Mouse (Mus musculus) MEL (cell line): ENCODE data around the gene H2al2a. TPM values are rescaled to one million over a fixed set of nuclear protein-coding genes. Genes with fewer than 3 reads are reported as not detected.
"Not testable (repeated sequence)": the region's sequence is repeated elsewhere in the genome, so short reads cannot be mapped to it uniquely, and the experiment has no call there.

ENCODE experiments used
- DNase-seq: peaks from one replicate; pipeline ENCODE4 v3.0.0; 2011; ENCODE audit warnings: low read depth, low spot score
- H3K27ac ChIP-seq: 2 replicates; pipeline ENCODE4 v1.5.1; 2012; ENCODE audit warnings: low read depth, mild to moderate bottlenecking, control low read depth, low read length, moderate library complexity; ENCODE audit not compliant: control insufficient read depth
- H3K27me3 ChIP-seq, 2 experiments: fragments of 150-350 bp in 1 of 2; sonication (generic) in 1 of 2; 2 replicates each; pipeline ENCODE4 v1.6.1; 2012; ENCODE audit warnings: low read length in 2 of 2, mild to moderate bottlenecking in 2 of 2, improper control_type of control experiment in 1 of 2, moderate library complexity in 1 of 2; ENCODE audit not compliant: insufficient read depth in 2 of 2, control insufficient read depth in 1 of 2
- H3K36me3 ChIP-seq, 2 experiments: 2 replicates each; pipeline ENCODE4 v1.6.1; 2012 to 2014; ENCODE audit warnings: low read length in 2 of 2, improper control_type of control experiment in 1 of 2, inconsistent platforms in 1 of 2, mild to moderate bottlenecking in 1 of 2; ENCODE audit not compliant: insufficient read depth in 2 of 2, control insufficient read depth in 1 of 2
- H3K4me1 ChIP-seq, 2 experiments: fragments of 150-350 bp in 1 of 2; sonication (generic) in 1 of 2; 2 replicates each; pipeline ENCODE4 v1.6.1; 2012; ENCODE audit warnings: low read length in 2 of 2, improper control_type of control experiment in 1 of 2, mild to moderate bottlenecking in 1 of 2; ENCODE audit not compliant: insufficient read depth in 2 of 2, control insufficient read depth in 1 of 2
- H3K4me3 ChIP-seq, 2 experiments: fragments of 150-350 bp in 1 of 2; sonication (generic) in 1 of 2; 2 replicates each; pipeline ENCODE4 v1.5.1; 2012; ENCODE audit warnings: low read depth in 2 of 2, low read length in 2 of 2, mild to moderate bottlenecking in 2 of 2, moderate library complexity in 2 of 2, control low read depth in 1 of 2, improper control_type of control experiment in 1 of 2; ENCODE audit not compliant: control insufficient read depth in 1 of 2, insufficient read depth in 1 of 2
- H3K79me2 ChIP-seq: 2 replicates; pipeline ENCODE4 v1.6.1; 2012; ENCODE audit warnings: mild to moderate bottlenecking, low read length, moderate library complexity; ENCODE audit not compliant: control insufficient read depth, poor library complexity, insufficient read depth
- H3K9ac ChIP-seq: 2 replicates; pipeline ENCODE4 v1.6.1; 2012; ENCODE audit warnings: low read depth, mild to moderate bottlenecking, control low read depth, low read length, moderate library complexity; ENCODE audit not compliant: control insufficient read depth, poor library complexity, severe bottlenecking
- H3K9me3 ChIP-seq: fragments of 150-350 bp; sonication (generic); replicated peaks from 2 replicates; pipeline ENCODE4 v1.6.1; 2012; ENCODE audit warnings: mild to moderate bottlenecking, low read length, improper control_type of control experiment, moderate library complexity; ENCODE audit not compliant: insufficient read depth
- CHD1 ChIP-seq: IDR thresholded peaks from 2 replicates; pipeline ENCODE4 v1.6.1; 2012; ENCODE audit warnings: low read depth, mild to moderate bottlenecking, inconsistent platforms, low read length, improper control_type of control experiment
- CTCF ChIP-seq, 3 experiments: IDR thresholded peaks in 2 of 3; conservative IDR thresholded peaks in 1 of 3; 2 replicates each; pipeline ENCODE4 v1.5.1; 2011 to 2012; ENCODE audit warnings: low read length in 3 of 3, low read depth in 2 of 3, mild to moderate bottlenecking in 2 of 3, improper control_type of control experiment in 1 of 3, inconsistent platforms in 1 of 3, mixed read lengths in 1 of 3, moderate library complexity in 1 of 3; ENCODE audit not compliant: control insufficient read depth in 1 of 3, insufficient read depth in 1 of 3, poor library complexity in 1 of 3, severe bottlenecking in 1 of 3
- E2F4 ChIP-seq: IDR thresholded peaks from 2 replicates; pipeline ENCODE4 v1.6.1; 2011; ENCODE audit warnings: low read depth, low read length, improper control_type of control experiment, borderline replicate concordance
- ETS1 ChIP-seq: IDR thresholded peaks from 2 replicates; pipeline ENCODE4 v1.6.1; 2012; ENCODE audit warnings: low read depth, mild to moderate bottlenecking, inconsistent platforms, low read length, improper control_type of control experiment, moderate library complexity
- GABPA ChIP-seq: IDR thresholded peaks from 2 replicates; pipeline ENCODE4 v1.6.1; 2012; ENCODE audit warnings: low read depth, mild to moderate bottlenecking, inconsistent platforms, low read length, improper control_type of control experiment, moderate library complexity
- GATA1 ChIP-seq: IDR thresholded peaks from 2 replicates; pipeline ENCODE4 v1.6.1; 2011; ENCODE audit warnings: low read depth, low read length, improper control_type of control experiment
- MEF2A ChIP-seq: IDR thresholded peaks from 2 replicates; pipeline ENCODE4 v1.6.1; 2014; ENCODE audit warnings: low read depth, mild to moderate bottlenecking, inconsistent platforms, low read length, improper control_type of control experiment; ENCODE audit not compliant: poor library complexity, insufficient replicate concordance, severe bottlenecking; ENCODE audit errors: extremely low read depth
- NELFE ChIP-seq: IDR thresholded peaks from 2 replicates; pipeline ENCODE4 v1.6.1; 2011; ENCODE audit warnings: low read depth, low read length, improper control_type of control experiment
- NRF1 ChIP-seq: IDR thresholded peaks from 2 replicates; pipeline ENCODE4 v1.6.1; 2014; ENCODE audit warnings: low read depth, mild to moderate bottlenecking, inconsistent platforms, low read length, improper control_type of control experiment, moderate library complexity; ENCODE audit not compliant: poor library complexity, insufficient read depth, severe bottlenecking
- POLR2A ChIP-seq, 2 experiments: IDR thresholded peaks; 2 replicates each; pipeline ENCODE4 v1.6.1; 2011 to 2012; ENCODE audit warnings: low read length in 2 of 2, mild to moderate bottlenecking in 2 of 2, control low read depth in 1 of 2, improper control_type of control experiment in 1 of 2, low read depth in 1 of 2, moderate library complexity in 1 of 2; ENCODE audit not compliant: control insufficient read depth in 1 of 2, insufficient read depth in 1 of 2, poor library complexity in 1 of 2
- POLR2AphosphoS2 ChIP-seq: IDR thresholded peaks from 2 replicates; pipeline ENCODE4 v1.6.1; 2011; ENCODE audit warnings: low read length, improper control_type of control experiment
- RAD21 ChIP-seq: IDR thresholded peaks from 2 replicates; pipeline ENCODE4 v1.6.1; 2011; ENCODE audit warnings: mild to moderate bottlenecking, low read depth, low read length, improper control_type of control experiment
- SIN3A ChIP-seq: IDR thresholded peaks from 2 replicates; pipeline ENCODE4 v1.6.1; 2012; ENCODE audit warnings: low read length, improper control_type of control experiment, inconsistent platforms
- TAL1 ChIP-seq: IDR thresholded peaks from 2 replicates; pipeline ENCODE4 v1.6.1; 2012; ENCODE audit warnings: mild to moderate bottlenecking, inconsistent platforms, low read length, moderate library complexity, mixed read lengths
- ZNF384 ChIP-seq: IDR thresholded peaks from 2 replicates; pipeline ENCODE4 v1.6.1; 2012; ENCODE audit warnings: low read depth, mild to moderate bottlenecking, inconsistent platforms, low read length, improper control_type of control experiment
- polyA plus RNA-seq, 2 experiments: library from polyadenylated mRNA; stranded (reverse) in 1 of 2; unstranded in 1 of 2; fragments of >175 nt in 1 of 2; fragments of >200 nt in 1 of 2; gene quantifications; 2 replicates each; pipeline versions ENCODE4 v1.2.1 to v1.2.4; 2012; ENCODE audit warnings: low replicate concordance in 2 of 2, low read depth in 1 of 2; ENCODE audit not compliant: insufficient read length in 2 of 2, insufficient read depth in 1 of 2, missing spikeins in 1 of 2
- total RNA-seq: library from RNA; depleted of rRNA; stranded (reverse); fragments of 300-350 nt; gene quantifications from 2 replicates; pipeline ENCODE4 v1.2.3, GENCODE M21; 2012

Gene H2al2a
- total and polyA plus RNA-seq, 3 experiments, result not detected

GRCm38 (mm10) chr2:17970187-17970586, 26.6 kb downstream of the H2al2a start:
- no peak overlapping the region for H3K27ac ChIP-seq
- no peaks in the 10 kb centered on the region for H3K4me1 ChIP-seq
- H3K27me3 ChIP-seq, result no peaks in the 10 kb centered on the region; a peak in 2 of 4 replicates
- TF ChIP-seq TAL1 (no peak), ZNF384 (no peak)
- TF ChIP-seq, all 39 proteins: peak for 0
- no peak overlapping the region for H3K9ac ChIP-seq
- H3K36me3 ChIP-seq, result no peaks in the 10 kb centered on the region
- no peaks in the 10 kb centered on the region for H3K9me3 ChIP-seq
- H3K4me3 ChIP-seq, result no peak overlapping the region
- H3K79me2 ChIP-seq, result no peaks in the 10 kb centered on the region
- no peak for DNase-seq

GRCm38 (mm10) chr2:17968571-17968970, 28.2 kb downstream of the H2al2a start:
- H3K4me3 ChIP-seq, result no peak overlapping the region
- no peaks in the 10 kb centered on the region for H3K9me3 ChIP-seq
- no peak for DNase-seq
- H3K36me3 ChIP-seq, result no peaks in the 10 kb centered on the region
- TF ChIP-seq RAD21 (no peak), POLR2A (IDR thresholded peaks at IDR 0.05; ENCODE audit: control insufficient read depth in 1 of 2, insufficient read depth in 1 of 2, low read depth in 1 of 2, low read length in 2 of 2, poor library complexity in 1 of 2) (no peak), ZNF384 (no peak), GATA1 (no peak), E2F4 (no peak), NELFE (no peak), POLR2AphosphoS2 (no peak), MEF2A (no peak), CTCF (IDR thresholded peaks at IDR 0.05 in 2 of 3, conservative IDR thresholded peaks at IDR 0.05 in 1 of 3; ENCODE audit: control insufficient read depth in 1 of 3, insufficient read depth in 1 of 3, low read depth in 2 of 3, low read length in 3 of 3, poor library complexity in 1 of 3, severe bottlenecking in 1 of 3) (no peak), NRF1 (no peak), ETS1 (no peak), SIN3A (no peak), CHD1 (no peak), GABPA (no peak)
- H3K27me3 ChIP-seq, result no peaks in the 10 kb centered on the region; a peak in 2 of 4 replicates
- no peak overlapping the region for H3K9ac ChIP-seq
- H3K4me1 ChIP-seq, result no peaks in the 10 kb centered on the region
- H3K79me2 ChIP-seq, result no peaks in the 10 kb centered on the region
- H3K27ac ChIP-seq, result no peak overlapping the region

GRCm38 (mm10) chr2:17968037-17968436, 28.7 kb downstream of the H2al2a start:
- not testable (repeated sequence) for H3K27ac ChIP-seq, H3K27me3 ChIP-seq, H3K4me1 ChIP-seq, H3K36me3 ChIP-seq, H3K4me3 ChIP-seq, DNase-seq, H3K9ac ChIP-seq, H3K9me3 ChIP-seq, H3K79me2 ChIP-seq
